21 mouse cellular contexts compared by ENCODE assay signal in genomic region chr6:134217747-134218146, GRCm38 (mm10).
DNase-seq lines count a peak whose midpoint lies in the region; TF ChIP-seq lines count a peak whose summit lies in the region.
"Had no signal": no experiment of that assay in that cellular context is flagged by ENCODE, and none has a peak within 500 bp of the region (broad histone marks: within the 10 kb centered on the region; RNA-seq: fewer than 3 reads in every experiment).

No protein-coding gene starts in this region.

- no peak for TF ChIP-seq POLR2A in embryonic fibroblast, embryonic 13.5 days (IDR thresholded peaks at IDR 0.05; ENCODE audit: low read depth, low read length)

- DNase-seq in adrenal gland, adult 2 months: peak; percentile 75
- no peak for DNase-seq in adrenal gland, adult 8-10 months
- peak; percentile 57 for DNase-seq in urinary bladder, postnatal 14 days (ENCODE audit: low spot score)
- DNase-seq in urinary bladder, postnatal 10 days (ENCODE audit: low spot score): no peak
- DNase-seq in kidney, adult 8-10 months: no peak
- no peak for DNase-seq in cerebellum, postnatal 25 days
- DNase-seq: cerebellum, adult 2 months; cerebellum, postnatal 14 days; gastrocnemius, postnatal 10 days; heart, postnatal 14 days; kidney, postnatal 14 days; liver; lung, adult 2 months; lung, postnatal 10 days had no signal

- no peak for TF ChIP-seq CTCF in embryonic fibroblast, embryonic 13.5 days (IDR thresholded peaks at IDR 0.05; ENCODE audit: borderline replicate concordance, insufficient read depth, low read length)

- no peak overlapping the region for H3K4me3 ChIP-seq in embryonic fibroblast, embryonic 13.5 days (ENCODE audit: insufficient read depth, low read length)
- H3K4me3 ChIP-seq: embryonic facial prominence, embryonic 10.5 days; embryonic facial prominence, embryonic 15.5 days; forebrain, embryonic 13.5 days; hindbrain, embryonic 10.5 days had no signal

- H3K4me1 ChIP-seq in embryonic fibroblast, embryonic 13.5 days (ENCODE audit: control insufficient read depth, insufficient read depth, low read length): peaks cover 7% of the 10 kb centered on the region

- H3K27ac ChIP-seq in embryonic fibroblast, embryonic 13.5 days (ENCODE audit: insufficient read depth, low read length): 0 out of 2 replicates have a peak overlapping the region, but pooled peaks have one; percentile 4
- H3K27ac ChIP-seq: embryonic facial prominence, embryonic 10.5 days; embryonic facial prominence, embryonic 15.5 days; forebrain, embryonic 13.5 days; hindbrain, embryonic 10.5 days; hindbrain, postnatal 0 days; liver, embryonic 14.5 days had no signal

Comparison
In these comparisons a context has a peak if more than half of its experiments do, and no peak if none do; other contexts are left out.
1. DNase-seq: peak in adrenal gland, adult 2 months (single experiment) and urinary bladder, postnatal 14 days (single experiment); none in adrenal gland, adult 8-10 months (single experiment), urinary bladder, postnatal 10 days (single experiment), kidney, adult 8-10 months (0 of 2) and cerebellum, postnatal 25 days (0 of 2).